Mouse (Mus musculus): Measurements from ENCODE around the gene Sdcbp2.

Gene Sdcbp2

DNA sequence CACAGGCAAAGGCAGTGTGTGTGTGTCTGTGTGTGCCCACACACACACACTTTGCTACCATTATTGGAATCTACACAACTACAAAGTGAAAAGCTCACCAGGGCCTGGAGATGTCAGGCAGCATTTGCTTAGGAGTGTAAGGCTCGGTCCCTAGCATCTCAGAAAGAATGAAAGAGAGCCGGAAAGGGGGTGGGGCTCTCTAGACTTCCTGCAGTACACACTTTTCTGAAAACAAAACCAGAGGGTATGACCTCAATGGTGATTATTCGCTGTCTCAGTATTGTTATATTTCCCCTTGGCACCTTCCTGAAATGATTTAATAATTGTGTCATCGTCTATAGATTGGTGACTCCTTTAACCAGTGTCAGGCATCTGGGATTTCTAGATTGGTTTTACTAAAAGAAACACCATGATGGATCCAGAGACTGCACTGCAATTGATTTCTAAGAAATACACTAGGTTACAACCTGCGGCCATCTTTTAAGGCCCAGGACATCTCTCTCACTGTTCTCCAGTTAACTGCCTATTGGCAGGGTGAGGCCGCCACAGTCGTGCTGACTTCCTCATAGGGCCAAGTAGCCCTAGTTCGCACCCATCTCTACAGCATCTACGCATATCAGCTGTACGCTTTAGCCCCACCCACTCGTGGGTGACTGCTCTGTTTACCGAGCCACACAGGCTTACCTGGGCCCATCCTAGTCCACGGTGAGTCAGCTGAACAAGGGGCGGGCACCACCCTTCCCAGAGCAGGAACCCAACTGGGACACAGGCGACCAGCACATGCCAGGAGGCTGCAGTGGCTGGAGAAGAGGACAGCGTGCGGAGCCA is at the start of gene Sdcbp2:
Sdcbp2 (plus strand) TSS at position 750 of the 828 bp plus-strand sequence.
- DNase-seq (ENCODE audit: low read depth, low spot score), result no peak

DNA sequence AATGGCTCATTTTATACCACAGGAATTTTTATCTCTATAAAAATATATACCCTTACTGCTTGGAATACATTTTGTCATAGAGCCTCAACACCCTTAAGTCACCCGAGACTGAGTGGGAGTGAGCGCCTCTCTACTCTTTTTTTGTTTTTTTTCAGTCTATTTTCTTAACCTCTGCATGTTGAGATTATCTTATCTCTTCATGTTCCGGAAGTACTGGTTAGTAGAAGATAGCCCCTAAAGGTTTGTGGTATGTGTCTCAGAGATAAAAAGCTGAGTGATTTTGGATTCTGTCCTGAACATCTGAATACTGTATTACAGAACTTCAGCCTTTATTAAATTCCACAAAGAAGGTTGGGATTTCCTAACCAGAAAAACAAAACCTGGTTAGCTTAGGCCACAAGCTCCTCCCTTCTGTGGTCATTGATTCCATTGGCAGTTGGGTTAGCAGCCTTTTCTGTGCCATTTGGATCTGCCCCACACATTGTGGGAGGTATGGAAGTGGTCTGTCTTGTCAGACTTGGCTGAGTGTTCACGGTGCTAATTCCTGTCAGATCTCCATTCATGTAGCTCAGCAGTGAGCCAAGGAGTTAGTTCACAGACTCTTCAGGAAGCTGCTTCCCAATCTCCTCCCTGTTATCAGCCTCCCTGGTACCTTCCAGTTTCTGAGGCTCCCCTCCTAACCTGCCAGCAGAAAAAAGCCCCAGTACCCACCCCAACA is 47.9 kb upstream of the Sdcbp2 start:
- no peak for DNase-seq (ENCODE audit: low read depth, low spot score)

DNA sequence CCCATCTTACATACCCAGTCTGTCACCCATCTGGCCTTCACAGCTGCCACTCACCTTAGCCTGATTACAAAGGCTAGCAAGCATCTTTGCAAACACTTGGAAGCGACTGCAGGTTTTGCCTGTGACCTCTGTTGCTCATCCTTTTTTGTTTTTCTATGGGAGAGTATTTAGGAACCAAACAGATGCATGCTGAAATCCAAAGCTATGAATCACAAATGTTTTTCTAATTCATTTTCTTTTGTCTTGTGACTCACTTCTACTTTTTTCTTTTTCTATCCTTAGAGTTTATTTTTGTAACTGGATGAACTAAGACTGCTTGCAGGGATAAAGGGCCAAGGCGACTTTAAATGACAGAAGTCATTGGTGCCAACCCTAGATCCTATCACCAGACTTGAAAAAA is 46.9 kb upstream of the Sdcbp2 start:
- no peak for DNase-seq (ENCODE audit: low read depth, low spot score)

DNA sequence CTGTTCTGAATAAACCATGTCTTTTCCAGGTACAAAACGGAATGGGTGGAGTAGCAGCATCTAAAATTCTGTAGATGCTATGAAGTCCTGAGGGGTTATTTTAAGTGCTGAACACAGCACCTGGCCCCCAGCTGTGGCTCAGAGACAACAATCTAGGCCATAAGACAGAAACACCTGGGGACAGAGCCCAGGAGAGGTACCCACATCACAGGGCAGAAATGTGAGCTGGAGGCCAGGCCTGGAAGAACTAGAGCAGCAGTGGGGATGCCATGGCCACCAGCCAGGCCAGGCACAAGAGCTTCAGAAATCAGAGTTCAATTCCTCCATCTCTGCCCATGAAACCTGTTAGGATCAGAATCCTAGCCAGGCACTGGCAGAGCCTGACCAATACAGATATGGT is 44.4 kb upstream of the Sdcbp2 start:
- no peak for DNase-seq (ENCODE audit: low read depth, low spot score)

DNA sequence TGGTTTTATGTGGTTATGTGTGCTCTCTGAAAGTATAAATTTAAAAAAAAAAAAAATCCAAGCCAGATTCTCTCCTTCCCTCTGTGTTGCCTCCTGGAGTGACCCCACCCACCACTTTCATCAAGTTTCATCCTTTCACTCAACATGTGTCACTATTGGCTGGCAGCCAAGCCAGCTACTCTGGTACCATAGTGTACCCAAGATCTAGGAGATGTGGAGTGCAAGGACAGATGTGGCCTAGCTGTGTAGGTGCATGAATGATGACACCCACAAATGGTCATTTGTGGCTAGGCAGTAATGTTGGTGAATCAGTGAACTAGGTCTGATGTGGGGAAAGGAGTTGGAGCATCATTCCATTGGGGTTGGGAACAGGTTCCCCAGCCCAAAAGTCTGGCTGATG is 43.3 kb upstream of the Sdcbp2 start:
- DNase-seq (ENCODE audit: low read depth, low spot score), result no peak

DNA sequence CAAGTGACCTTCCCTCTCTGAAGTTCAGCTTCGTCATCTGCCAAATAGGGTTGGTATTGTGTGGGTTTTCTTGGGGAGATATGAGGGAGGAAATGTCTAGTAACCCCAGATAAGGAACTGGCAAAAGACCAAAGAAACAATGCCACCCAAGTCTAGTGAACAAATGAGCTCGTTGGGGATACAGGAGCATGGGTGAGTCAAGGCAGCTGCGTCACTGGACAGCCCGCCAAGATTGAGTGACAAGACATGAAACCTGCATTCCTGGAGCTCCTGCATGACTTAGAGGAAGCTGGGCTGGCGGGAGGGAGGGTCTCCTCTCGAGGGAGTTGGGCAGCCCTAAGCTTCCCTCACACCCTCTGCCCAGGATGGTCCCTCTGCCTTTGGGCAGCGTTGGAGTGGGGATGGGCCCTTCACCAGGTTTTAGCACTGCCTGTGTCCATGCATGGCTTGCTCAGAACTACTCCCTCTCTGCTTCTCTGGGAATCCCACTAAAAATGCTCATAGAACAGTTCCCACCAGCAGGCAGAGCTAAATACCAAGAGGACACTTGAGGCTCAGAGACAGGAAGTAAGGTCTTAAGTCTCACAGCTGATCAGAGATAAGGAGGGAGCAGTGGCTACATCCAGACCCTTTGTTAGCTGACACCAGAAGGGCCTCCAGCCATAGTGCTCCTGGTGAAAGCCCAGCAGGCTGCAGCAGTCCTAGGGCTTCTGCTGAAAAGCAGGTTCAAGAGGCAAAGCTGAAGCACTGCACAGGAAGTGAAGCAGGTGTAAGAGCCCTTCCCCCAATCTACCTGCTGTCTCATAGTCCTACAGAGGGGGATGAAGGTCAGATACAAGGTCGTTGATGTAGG is 41.8 kb upstream of the Sdcbp2 start:
- DNase-seq (ENCODE audit: low read depth, low spot score), result no peak

DNA sequence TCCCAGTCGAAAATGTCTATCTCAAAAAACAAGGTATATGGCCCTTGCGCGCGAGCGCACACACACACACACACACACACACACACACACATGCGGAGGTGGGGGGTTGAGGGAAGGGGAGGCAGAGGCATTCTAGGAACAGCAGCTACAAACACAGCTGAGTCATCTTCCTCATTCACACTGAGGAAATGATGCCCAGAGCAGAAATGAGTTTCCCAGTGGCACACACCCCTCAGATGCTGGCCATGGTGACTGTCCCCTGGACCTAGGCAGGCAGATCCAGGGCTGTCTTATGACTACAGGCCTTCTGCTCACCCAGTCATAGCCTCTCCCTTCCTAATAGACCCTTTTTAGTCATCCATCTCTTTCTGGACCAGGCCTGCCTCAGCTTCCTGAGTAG is 38.8 kb upstream of the Sdcbp2 start:
- DNase-seq (ENCODE audit: low read depth, low spot score), result no peak

DNA sequence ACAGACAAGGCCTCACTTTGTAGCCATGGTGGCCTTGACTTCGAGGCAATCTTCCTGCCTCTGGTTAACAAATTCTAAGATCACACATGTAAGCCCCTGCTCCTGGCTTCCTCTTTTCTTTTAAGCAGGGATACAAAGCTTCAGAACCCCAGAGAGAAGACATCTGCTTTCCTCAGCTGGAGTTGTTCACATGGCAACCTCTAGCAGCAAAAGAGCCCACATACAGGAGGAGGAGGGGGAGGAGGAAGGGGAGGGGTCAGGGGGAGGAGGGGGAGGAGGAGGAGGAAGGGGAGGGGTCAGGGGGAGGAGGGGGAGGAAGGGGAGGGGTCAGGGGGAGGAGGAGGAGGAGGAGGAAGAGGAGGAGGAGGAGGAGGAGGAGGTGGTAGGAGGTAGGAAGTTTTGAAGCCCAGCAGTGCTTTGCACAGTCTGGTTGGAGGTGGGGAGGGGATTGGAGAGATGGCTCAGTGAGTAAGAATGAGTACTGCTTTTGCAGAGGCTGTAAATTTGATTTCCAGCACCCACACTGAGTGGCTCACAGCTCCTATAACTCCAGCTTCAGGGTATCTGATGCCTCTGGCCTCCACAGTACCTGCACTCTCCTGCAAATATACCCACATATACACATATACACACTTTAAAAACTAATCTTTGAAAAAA is 36.3 kb upstream of the Sdcbp2 start:
- no peak for DNase-seq (ENCODE audit: low read depth, low spot score)

DNA sequence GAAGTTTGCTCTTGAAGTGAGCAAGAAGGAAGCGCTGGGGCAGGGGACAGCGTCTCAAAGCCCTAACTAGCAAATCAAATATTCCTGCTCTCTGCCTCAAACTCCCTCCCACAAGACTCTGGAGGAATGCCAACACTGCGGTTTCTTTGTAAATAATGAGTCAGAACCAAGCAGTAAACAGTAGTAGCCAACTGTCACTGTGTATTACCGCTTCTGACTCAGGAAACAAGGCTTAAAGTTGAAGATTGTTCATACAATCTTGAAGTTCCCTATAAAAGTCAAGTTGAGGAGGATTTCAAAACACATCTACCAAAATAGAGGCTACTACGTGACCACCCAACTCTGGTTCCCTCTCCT is 35.8 kb upstream of the Sdcbp2 start:
- no peak for DNase-seq (ENCODE audit: low read depth, low spot score)

DNA sequence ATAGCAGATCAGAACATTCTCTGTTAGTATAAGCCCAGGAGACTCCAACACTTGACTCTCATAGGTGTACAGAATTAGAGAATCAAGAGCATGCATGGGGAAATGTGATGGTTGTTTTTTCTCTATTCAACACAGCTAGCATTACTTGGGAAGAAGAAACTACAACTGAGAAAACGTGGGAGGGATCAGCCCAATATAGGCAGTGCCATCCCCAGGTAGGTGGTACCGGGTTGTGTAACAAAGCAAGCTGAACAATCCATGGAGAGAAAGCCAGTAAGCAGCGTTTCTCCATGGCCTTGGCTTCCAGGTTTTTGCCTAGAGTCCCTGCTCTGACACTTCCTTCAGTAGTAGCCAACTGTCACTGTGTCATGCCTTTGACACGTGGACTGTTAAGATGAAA is 33.8 kb upstream of the Sdcbp2 start:
- DNase-seq (ENCODE audit: low read depth, low spot score), result no peak

DNA sequence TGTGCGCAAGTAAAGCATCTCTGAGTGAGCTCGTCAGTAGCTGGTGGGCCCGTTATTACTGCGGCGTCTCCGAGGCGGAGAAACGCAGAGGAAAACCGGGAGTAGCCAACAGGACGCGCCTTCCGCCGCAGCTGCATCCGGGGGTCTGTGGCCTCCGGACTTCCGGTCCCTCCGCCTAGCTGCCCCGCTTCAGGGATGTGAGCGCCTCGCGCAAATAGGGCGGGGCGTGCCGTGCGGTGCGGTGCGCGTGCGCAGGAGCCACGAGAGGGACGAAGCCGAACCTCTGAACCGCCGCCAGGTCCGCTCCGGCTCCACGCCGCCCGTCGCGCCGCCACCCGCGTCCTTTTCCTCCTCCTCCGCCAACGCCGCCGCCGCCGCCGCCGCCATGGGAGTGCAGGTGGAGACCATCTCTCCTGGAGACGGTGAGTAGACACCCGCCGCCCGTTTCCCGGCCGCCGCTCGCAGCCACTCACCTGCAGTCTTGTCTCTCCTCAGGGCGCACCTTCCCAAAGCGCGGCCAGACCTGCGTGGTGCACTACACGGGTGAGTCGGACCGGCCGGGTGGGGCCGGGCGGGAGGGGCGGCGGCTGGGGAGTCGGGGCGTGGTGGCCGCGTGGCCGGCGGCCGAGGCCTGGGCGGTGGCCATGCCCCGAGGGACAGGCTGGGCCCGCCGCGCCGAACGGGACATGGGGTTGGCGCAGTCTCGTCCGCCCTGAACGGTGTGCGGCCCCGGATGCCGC is 29.9 kb upstream of the Sdcbp2 start, which contains the start of gene Fkbp1a:
Fkbp1a (plus strand) TSS at position 161 of the 740 bp plus-strand sequence.
- DNase-seq (ENCODE audit: low read depth, low spot score), result peak; percentile 84

DNA sequence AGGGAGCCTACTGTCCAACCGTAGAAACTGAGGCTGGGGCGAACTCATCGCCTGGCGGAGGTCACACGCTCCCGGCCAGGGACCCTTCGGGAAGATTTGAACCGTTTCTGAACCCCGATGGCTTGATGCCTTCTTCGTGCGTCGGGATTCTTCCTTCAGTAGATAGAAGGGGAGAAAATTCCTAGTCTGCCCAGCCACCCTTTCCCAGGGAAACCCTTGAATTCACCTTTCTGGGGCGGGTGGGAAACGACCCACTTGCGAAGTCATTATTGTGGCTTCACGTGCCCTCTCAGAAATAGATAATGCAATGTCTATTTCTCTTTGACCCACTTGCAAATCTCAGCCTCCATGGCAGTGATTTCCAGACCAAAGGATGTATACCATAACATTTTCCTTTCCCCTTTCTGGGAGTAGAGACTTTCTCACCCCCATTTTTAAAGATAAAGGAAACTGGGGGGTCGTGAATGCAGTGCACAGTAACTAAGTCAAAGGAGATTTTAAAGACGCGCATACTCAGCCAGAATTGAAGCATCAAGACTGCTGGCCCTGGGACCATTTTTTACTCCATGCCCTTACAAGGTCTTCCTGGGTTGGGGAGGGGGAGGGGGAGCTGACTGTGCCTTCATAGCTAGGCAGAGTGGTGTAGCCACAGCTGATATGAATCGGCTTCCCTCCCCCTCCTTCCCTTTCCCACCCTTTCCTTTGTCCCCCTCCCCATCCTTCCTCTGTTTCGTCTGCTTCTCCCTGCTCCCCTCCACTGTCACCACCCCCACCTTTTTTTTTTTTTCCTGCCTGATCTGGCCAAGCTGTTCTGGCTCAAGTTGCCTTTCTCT is 29.1 kb upstream of the Sdcbp2 start:
- no peak for DNase-seq (ENCODE audit: low read depth, low spot score)

DNA sequence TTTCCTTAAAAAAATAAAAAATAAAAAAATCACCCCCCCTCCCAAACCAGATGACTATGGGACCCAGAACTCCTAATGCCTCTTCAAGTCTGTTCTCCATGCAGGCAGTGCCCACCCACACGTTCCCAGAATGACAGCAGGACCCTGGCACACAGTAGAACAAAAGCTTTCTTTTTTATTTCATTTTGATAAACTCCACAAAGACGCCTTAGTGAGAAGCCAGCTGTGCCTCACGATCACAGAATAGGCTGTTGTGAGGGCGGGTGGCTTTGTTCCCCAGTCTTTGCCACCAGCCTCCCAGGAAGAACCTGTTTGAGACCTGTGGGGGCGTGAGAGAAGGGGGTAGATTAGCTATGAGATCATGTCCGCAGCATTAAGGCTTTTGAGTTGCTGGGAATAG is 27.7 kb upstream of the Sdcbp2 start:
- no peak for DNase-seq (ENCODE audit: low read depth, low spot score)

DNA sequence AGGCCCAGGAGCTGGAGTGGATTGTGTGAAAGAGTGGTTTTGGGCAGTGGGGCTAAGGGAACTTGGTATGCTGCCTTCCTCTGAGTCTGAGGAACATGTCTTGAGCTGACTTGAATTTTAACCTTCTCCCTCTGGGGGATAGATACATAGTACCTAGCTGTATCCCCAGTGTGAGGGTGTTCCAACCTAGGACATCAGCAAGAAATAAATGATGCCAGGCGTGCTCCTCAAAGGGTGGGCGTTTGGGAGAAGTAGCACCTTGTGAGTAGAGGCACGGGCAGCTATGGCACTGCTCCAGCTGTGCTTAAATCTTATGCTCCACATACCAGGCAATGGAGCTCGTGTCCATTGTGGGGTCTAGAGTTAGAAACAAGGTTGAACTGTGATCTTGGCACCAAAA is 25.9 kb upstream of the Sdcbp2 start:
- DNase-seq (ENCODE audit: low read depth, low spot score), result no peak

DNA sequence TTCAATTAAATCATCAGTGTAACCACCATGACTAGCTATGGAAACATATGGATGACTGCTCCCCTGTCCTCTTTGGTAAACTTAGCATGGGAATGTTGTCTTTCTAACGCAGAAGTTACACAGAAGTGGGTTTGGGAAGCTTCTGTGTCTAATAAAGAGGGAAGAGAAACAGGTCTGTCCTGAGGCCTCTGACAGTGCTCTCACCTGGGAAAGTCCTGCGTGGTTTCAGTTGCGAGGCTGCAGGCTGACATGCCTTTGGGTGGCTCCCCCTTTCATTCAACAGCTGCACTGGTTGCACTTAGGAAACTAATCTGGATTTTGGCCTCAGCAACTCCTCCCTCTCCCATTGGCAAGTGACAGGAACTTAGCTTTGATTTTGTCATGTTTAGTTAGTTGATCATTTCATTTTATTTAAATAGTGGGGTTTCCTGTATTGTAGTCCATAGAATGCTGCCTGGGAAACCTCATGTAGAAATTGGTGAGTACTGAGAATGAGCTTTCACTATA is 22.8 kb upstream of the Sdcbp2 start:
- DNase-seq (ENCODE audit: low read depth, low spot score), result no peak

DNA sequence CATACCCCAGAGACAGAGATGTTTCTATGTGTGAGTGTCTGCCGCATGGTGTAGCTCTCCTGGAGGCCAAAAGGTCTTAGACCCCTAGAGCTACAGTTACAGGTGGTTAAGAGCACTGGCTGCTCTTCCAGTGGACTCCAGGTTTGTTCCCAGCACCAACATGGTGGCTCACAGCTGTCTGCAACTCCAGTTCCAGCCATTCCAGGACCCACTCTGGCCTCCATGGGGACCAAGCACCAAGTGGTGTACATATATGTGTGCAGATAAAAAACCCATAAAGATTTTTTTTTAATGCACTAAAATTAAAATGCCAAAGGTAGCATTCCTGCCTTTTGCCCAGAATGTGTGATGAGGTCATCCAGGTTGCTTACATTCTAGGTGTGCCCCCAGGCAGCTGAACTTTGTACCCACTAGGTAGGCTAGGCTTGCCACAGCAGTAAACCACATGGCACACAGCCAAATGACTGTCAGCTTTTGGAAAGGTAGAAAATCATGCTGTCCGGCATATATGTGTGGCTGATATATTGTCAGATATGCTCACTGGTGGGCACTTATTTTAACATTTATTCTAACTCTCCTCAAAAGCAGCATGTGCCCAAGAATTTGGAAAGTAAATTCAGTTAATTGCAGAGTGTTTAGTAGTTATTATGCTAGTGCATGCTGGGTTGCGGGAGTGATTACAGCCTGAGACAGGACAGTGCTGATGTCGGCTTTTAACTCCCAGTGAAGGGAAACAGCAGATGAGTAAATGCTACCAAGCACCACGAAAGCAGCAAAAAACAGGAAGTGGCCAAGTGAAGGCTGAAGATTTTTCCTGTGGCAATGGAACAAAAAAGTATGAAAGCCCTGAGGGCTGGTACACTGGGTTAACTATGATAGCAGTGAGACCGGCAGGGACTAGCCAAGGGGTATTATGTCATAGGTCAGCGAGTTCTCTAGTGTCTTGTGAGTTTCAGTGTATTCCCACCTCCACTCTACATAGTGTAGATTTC is 9.2 kb upstream of the Sdcbp2 start:
- no peak for DNase-seq (ENCODE audit: low read depth, low spot score)

DNA sequence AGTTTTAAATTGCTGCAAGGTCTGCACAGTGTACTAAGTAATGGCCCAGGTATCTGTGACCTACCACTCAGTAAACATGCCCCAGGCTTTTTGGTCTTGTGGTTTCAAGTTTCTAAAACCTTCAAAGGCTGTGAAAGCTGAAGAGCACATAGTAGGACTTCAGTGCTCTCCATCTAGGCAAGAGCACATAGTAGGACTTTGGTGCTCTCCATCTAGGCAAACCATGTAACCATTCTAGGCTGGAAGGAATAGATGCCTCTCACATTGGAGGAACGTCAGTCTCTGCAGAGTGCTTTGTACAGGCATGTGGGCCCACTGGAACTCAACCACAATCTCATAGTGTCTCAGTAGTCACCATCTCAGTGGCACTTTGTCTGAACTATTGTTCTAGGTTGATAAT is 8.4 kb upstream of the Sdcbp2 start:
- DNase-seq (ENCODE audit: low read depth, low spot score), result no peak

DNA sequence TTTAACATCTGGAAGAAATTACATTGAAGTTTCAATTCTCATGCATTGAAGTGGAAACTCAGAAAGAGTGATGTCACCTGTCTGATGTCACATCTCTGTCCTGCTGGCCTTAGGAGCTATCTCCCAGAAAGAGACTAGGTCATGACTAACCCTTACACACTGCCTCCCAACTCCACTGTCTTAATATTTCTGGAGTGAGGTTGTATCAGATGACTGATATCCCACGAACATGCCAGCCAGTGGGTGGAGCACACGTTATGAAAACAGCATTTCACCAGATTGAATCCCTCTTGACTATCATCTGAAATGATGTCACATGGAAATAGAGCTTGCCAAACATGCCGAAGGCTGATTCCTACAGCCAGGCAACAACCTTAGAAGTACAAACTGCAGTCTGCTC is 7.4 kb upstream of the Sdcbp2 start:
- DNase-seq (ENCODE audit: low read depth, low spot score), result no peak

DNA sequence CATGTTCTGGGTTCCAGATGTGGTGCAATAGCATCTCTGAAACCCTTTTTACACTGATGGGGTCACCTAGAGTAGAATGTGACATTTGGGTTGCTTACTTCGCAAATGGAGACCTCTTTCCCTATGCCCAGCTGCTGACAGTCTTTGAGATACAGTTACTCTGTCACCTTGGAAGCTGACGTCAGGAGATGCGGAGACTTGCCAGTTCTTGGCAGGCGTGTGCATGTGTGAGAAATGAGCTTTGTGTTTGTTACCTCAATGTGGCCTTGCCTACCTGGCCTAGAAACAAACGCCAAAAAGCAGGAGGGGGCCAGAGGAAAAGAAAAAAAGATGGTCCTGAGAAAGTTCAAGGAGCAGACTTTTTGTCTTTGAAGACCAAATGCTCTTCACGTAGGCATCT is 5.6 kb upstream of the Sdcbp2 start:
- no peak for DNase-seq (ENCODE audit: low read depth, low spot score)
